Mouse (Mus musculus): Measurements from ENCODE around the gene Phlda3.
A peak's percentile ranks its signal among the peaks of the same experiment; 100 is the strongest.

The Phlda3 gene

DNA sequence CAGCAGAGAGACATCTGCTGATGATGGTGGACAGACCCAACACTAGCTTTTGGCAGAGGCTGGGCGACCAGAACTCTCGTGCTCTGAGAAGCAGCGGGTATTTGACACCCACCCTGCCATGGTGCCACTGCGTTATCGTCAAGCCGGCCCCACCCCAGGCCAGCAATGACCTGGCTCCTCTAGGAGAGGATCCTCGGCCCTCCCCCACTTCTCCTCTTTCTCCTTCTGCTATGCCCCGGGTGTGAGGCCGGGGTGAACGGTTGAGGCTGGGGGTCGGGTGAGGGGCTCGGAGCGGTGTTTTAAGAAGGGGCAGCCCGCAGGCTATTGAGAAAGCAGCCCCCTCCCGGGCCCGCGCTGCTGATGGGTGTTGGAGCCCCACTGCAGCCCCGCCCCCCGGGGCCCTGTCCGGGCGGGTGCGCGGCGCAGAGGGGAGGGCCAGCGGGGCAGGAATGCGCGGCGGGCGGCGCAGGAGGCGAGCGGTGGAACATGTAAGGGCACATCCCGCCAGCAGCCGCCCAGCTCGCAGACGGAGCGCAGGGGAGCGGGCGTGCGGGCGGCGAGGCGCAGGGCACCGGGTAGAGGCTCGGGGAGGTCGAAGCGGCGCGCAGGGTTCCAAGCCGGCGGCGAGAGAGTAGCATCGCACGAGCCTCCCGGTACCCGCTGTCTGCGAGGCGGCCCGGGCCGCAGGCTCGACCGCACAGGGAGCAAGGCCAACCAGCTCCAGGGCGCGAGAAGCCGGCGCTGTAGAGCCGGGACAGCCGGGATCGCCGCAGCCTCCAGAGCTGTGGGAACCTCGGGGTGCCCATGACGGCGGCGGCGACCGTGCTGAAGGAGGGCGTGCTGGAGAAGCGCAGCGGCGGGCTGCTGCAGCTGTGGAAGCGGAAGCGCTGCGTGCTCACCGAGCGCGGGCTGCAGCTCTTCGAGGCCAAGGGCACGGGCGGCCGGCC, at the start of gene Phlda3:
Gene Phlda3, plus strand, starts transcription at position 475 of the 947 bp plus-strand sequence.
- DNase-seq: peak; percentile 50

DNA sequence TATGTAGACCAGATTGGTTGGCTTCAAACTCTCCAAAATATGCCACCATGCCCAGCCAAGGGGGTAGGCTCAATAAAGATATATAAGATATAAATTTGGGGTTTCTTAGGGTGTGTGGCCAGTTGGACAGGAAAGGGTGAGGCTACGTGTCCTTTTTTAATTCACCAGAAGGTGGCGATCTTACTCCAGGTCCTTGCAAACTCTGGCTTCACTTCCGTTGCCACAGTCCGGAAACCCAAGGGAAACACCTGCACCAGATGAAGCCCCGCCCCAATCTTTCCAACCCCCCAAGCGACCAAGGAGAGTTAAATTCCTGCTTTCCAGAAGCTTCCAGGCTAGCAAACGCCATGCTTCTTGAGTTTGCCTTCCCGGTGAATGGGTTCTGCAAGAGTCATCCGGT, 46.4 kb upstream of the Phlda3 start:
- DNase-seq: peak; percentile 84

DNA sequence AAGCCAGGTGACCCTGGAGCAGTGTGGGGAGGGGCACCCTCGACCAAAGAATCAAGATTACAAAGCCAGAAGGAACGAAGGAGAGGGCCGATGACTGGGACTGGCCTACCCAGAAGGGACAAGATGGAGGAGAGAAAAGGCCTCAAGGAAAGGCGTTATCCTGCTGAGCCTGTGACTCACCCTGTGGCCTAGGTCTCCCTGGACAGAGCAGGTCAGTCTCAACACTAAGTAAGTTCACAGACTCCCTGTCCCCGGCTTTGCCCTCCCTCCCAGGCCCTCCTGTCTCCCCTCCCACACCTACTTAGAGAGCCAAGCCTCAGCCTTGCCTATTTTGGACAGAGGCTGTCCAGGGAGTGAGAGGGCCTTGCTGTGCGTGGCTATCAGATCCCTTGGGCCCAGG, 45.9 kb upstream of the Phlda3 start, which contains the start of gene Csrp1:
Gene Csrp1, plus strand, starts transcription at position 79 of the 400 bp plus-strand sequence.
- no peak for DNase-seq

DNA sequence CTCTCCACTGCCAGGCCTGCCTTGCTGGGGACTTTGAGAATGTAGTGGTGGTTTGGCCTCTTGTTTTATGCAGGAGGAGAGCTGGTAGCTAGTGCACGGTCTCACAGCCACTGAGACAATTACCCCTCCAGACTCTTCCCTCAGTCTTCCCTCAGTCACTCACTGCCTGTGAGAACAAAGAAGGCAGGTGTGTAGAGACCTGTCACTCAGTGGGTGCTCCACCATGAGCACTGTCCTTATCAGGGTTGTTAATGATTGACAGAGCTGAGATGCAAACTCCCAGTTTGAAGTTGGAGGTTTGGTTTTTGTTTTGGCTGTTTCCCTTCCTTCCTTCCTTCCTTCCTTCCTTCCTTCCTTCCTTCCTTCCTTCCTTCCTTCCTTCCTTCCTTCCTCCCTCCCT, 42.9 kb upstream of the Phlda3 start:
- no peak for DNase-seq

DNA sequence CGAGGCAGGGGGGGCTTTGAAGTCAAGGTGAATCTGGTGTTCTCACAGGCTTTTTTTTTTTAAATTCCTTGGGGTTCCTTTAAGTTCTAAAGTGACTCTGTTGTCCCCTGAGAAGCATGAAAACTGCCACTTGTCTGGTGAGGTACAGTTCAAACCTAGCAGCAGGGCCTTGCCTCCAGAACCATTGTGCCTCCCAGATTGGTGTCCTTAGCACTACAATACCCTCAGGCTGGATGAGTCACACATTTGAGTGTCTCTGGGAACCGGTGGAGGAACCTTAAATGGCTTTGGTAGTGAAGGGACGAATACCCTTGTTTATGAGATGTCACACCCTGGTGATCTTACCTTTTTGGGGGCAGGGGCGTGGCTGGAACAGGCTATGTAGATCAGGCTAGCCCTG, 41.8 kb upstream of the Phlda3 start:
- DNase-seq: no peak

DNA sequence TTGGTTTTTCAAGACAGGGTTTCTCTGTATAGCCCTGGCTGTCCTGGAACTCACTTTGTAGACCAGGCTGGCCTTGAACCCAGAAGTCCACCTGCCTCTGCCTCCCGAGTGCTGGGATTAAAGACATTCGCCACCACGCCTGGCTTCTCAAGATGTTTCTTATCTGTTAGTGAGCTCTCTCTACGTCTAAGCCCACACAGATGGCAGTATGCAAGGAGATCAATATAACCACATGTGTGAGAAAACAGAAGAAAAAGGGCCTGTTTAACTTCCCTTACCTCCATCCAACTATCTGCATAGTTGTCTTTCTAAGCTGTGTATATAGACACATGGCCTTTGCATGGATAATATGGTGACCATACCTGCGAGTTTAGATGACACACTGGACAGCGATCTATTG, 40.6 kb upstream of the Phlda3 start:
- no peak for DNase-seq

DNA sequence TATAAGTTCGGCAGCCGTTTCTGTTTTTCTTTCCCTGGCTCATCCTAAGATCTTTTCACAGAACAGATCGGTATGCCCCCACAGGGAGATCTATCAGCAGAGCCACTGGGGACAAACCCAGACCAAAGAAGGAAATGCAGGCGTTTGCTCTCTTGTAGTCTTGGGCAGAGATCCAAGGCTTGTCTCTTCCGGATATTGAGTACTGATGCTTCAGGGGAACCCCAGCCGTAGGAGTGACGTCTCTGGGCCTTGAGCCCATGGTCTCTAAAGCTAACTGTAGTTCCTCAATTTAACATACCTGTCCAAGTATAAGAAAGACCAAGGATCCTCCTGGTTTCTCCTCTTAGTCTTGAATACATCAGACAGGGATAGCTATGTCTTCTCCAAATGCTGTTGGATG, 40.0 kb upstream of the Phlda3 start:
- DNase-seq: peak; percentile 65

DNA sequence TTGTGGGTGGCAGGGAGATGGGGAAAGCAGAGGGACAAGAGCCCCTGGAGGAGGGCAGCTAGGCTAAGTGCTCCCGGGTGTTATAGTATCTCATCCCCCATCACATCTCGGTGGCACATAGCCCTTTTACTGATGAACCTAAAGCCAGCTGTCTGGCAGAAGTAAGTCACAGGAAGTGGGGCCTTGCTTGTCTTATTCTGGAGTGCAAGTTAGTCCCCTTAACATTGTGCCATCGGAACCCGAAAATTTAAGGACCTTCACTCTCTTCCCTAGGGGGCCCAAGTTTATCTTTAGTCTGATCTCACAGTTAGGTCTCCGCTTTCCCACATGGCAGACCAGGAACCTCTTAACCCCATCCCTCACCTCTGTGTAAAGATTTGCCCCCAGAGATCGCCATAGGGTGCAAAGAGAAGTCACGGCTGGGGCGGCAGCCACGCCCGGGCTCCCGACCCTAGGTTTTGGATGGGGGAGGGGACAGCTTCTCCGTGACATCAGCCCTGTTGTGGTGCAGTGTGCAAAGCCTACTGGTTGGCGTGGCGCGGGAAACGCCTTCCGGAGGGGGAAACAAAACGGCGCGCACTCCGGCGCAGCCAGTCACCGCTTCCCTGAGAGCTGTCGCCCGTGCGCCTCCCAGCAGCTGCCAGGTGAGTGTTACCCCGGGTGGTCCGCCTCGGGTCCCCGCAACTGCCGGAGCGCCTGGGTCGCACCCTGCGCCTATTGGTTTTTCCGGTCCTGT, 37.1 kb upstream of the Phlda3 start:
- DNase-seq: peak; percentile 83

DNA sequence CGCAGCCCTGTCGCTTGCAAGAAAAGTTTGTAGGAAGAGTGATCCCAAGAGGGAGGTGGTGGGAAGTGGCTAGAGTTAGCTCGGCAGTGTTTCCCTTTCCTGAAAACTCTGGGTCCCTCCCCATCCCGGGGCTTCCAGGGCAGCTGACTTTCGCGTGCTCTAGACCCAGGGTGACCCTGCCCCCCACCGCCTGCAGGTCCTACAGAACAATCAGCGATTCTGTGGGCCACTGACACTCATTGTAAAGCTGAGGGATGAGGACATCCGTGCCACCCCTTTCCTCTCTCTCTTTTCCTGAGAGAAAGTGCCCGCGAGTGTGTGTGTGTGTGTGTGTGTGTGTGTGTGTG, 36.6 kb upstream of the Phlda3 start:
- peak; percentile 48 for DNase-seq

DNA sequence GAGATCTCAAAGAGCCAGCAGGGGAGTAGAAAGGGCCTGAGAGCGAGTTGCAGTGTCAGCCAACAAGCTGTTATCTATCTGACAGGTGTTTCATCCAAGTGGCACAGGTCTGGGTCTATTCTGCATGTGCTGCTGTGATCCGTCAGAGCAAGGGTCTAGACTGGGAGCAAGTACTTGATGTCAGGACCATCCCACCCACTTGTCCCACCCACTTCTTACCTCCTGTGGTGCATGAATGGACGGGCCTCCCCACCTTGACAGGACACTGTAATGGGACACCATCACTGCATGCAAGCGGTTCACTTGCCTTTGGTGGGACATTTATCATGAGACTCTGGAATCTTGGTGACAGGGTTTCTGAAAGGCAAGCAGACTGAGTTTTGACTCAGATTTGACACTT, 36.1 kb upstream of the Phlda3 start:
- DNase-seq: no peak

DNA sequence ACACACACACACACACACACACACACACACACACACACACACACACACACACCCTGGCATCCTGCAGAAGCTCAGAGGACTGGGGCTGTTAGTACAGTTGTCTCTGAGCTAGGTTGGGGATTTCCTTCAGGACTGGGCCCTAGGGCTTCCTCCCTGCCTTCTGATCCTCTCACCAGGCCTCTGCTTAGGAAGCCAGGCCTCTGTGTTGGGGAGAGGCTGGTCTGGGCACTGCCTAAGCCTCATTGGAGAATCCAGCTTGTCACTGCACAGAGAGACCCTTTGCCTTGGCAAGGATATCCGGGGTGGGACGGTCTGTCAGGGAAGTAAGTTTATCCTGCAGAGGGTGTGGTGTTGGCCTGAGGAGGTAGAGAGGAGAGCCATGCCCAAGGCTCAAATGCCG, 35.6 kb upstream of the Phlda3 start:
- no peak for DNase-seq

DNA sequence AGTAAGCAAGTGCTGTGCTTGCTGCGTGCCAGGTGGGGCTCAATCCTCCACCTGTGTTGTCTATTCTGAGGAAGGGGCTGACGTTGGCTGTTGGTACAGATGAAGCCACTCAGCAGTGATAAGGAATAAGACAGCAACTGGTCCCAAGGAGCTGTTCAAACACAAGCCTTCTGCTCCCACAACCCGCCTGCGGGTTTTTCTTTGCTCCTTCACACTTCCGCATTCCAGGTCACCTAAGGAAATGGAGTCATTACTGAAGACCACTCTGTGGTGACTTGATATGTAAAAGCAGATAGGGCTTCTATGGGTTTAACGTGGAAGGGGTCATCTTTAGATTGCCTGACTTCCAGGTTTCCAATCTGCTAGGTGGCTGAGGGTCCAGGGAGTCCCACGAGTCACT, 34.5 kb upstream of the Phlda3 start:
- no peak for DNase-seq

DNA sequence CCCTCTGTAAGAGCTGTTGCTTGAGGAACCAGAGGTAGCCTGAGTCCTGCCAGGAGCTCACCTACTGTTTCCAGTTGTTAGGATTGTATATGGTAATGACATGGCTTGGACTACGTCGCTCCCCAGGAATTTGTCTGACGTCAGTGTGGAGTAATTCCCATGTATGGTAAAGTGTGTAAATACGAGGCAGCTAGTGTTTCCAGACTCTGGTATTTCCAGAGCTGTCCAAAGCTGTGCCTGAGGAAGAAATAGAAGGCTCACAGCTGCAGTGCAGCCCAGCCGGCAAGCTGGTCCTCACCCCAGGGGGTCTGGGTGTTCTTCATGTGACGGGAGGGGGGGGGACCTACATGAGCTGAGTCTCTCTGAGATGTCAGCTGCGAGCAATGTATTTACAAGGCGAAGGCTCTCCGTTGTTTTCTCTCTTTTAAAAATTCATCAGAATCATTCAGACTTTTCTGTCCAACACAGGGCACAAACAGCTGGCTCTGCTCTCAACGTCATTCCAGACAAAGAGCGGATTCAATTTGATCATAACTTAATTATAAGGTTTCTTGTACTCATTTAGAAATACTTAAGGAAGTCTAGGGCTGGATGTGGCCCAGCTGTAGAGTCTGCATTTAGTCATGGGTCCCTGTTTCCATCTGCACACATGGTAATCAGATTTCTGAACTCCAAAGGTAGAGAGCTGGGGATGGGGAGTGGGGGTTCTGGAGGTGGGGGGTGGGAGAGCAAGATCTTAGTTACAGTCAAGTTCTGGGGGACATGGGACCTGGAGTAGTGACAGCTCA, 33.8 kb upstream of the Phlda3 start:
- peak; percentile 50 for DNase-seq

DNA sequence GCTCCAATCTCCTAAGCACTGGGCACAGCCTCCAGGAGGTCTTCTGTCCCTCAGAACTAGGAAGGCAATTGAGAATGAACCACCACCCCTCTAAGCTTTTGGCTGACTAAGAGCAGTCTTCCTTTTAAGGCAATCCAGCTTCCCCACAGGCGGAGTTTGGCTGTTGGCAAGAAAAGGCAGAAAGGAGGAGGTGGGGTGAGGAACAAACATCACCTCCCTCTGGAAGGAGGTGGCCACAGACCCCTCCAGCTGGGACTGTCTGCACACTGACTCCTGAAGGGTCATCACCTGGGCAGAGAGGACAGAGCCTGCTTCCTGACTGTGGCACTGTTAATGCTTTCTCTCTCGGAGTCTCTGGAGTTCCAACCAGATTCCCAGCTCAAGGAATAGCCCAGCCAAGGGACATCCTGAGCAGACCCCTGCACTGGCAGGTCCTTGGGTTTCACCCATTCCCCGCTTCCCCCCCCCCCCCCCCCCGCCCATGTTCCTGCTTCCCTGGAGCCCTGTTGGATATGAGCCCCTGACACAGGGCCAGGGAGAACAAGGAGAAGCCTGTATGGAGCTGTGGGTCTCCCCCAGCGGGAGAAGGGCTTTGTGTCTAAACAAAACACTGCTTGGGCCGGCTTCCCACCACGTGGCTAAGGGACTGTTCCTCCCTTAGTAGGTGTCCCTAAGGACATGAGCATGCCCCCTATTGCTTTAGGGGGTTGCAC, 31.5 kb upstream of the Phlda3 start:
- DNase-seq: peak; percentile 36

DNA sequence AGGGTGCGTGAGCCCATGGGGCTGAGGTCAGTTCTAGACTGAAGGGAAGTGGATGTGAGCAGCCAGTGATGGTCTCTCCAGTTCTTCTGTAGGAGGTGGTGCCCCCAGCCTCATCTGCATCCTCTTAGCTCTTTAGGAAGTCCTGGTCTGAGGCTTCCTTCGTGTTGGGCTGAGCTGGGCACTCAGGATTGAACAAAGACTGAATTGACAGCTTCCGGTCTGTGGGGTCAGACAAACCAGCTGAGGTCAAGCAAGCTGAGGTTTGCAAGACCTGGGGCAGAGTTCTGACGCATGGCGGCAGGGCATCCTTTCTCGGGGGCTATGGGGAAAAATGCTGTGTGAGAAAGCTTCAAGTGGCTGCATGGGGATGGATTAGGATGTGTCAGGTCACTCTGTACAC, 30.5 kb upstream of the Phlda3 start:
- DNase-seq: no peak

DNA sequence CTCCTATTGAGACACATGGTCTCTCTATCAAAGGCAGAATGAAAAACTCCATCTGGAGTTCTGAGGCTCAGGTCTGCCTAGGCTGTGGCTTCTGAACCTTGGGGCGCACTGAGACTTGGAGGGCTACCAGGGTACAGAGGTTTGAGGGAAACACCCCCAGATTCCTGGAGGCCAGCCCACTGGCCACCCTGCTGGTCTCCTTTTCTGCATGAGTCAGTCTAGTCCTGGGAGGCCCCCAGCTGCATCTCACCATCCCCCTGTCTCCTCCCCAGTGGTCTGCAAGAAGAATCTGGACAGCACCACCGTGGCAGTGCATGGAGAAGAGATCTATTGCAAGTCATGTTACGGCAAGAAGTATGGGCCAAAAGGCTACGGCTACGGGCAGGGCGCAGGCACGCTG, 20.9 kb upstream of the Phlda3 start:
- DNase-seq: no peak

DNA sequence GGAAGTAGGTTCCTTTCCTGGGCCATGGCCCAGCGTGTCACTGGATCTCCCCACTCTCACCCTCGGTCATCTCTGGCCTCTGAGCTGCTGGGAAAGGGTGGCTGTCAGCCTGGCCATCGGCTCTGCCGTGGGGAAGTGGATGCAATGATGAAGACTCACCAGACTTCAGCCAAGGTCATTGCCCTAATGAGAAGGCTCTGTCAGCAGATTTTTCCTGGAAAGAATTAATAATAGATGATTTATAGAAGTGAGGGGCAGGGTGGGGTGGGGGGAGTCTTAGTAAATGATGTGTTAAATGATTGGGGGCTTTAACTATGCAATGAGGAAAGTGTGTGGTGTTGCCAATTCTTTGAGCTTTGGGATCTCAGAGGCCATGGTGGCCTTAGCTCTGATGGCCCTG, 19.7 kb upstream of the Phlda3 start:
- DNase-seq: no peak

DNA sequence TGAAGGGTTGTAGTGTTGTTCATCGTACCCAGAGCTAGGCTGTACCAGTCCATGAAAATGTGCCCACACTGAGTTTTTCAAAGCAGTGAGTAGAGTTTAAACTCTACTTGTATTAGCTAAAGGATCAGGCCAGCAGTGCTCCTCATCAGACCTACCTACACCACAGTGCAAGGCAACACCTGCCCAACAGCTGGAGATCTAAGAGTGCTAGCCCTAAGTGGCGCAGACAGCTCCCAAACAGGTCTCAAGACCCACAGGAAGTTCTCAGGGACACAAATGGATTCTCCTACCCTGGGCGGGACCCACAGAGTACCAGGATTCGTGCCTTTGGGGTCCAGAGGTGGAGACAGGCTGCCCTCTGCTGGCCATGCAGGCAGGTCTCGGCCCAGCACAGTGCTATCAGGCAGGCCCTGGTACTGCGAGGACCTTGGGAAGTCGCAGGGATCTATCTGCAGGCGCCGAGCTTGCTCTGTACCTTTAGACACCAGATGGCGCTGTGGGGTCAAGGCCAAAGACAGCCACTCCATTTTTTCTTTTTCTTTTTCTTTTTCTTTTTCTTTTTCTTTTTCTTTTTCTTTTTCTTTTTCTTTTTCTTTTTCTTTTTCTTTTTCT, 13.1 kb upstream of the Phlda3 start:
- DNase-seq: peak; percentile 96

DNA sequence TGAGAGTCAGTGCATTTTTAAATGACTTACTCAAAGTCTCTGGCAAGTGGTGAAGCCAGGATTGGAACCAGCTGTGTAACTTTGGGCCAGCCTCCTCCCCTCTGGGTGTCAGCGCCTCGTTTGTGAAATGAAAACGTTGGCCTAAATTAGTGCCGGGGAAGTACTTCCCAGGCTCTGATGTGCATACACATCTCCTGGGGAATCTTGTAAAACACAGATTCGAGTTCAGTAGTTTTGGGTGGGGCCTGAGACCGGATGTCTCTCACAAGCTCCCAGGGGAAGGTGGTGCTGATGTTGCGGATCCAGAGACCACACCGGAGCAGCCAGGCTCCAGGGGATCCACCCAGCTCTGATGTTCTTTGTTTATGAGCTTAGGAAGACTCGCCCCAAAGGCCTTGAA, 10.6 kb upstream of the Phlda3 start:
- no peak for DNase-seq

DNA sequence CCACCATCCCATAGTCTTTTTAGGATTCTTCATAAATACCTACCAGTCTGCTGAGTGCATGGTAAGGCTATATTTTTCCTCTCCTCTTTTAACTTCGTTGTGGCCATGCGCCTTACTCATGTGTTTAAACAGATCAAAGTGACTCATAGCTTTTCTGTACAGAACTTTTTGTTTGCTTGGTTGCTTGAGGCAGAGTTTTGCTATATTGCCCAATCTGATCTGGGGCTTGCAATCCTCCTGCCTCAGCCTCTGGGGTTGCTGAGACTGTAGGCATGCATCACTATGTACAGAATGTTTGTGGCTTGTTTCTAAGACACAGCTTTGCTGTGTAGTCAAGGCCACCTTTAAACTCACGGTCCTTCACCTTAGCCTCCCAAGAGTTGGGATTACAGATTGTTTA, 10.0 kb upstream of the Phlda3 start:
- no peak for DNase-seq

DNA sequence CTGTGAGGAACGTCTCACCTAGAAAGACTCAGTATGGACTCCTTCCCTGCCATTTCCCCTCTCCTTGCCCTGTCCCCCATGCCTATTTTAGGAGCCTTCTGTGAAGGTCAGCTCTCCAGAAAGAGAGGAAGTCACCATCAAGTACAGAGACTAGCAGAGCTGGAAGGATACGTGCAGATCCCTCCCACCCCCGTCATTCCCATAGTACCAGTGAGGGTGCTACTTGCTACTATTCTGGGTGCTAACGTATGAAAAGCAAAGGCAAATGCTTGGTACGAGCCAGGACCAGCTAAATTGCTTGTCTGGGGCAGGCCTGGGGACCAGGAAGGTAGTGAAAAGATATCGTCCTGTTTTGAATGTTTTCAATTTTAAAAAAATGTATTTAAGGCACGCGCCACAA, 8.6 kb upstream of the Phlda3 start:
- DNase-seq: no peak

DNA sequence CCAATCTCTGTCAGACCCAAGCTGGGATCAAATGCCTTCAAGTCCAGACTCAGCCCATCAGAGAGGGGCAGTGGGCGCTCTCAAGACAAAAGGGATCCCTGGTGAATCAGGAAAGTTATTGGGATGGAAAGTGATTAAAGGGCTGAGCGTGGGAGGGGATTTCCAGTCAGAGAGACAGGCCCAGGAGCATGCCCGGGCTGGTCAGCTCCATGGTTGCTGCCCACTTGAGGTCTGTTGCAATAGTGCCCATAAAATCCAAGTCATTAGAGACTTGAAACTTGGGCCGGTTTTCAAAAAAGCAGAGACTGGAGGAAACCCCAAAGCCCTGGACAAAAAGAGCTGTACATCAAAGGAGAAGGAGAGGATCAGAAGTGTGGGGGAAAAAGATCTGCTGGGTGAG, 6.2 kb upstream of the Phlda3 start:
- no peak for DNase-seq
